ENCODE assay signal across 8 mouse cellular contexts in the genomic region with DNA sequence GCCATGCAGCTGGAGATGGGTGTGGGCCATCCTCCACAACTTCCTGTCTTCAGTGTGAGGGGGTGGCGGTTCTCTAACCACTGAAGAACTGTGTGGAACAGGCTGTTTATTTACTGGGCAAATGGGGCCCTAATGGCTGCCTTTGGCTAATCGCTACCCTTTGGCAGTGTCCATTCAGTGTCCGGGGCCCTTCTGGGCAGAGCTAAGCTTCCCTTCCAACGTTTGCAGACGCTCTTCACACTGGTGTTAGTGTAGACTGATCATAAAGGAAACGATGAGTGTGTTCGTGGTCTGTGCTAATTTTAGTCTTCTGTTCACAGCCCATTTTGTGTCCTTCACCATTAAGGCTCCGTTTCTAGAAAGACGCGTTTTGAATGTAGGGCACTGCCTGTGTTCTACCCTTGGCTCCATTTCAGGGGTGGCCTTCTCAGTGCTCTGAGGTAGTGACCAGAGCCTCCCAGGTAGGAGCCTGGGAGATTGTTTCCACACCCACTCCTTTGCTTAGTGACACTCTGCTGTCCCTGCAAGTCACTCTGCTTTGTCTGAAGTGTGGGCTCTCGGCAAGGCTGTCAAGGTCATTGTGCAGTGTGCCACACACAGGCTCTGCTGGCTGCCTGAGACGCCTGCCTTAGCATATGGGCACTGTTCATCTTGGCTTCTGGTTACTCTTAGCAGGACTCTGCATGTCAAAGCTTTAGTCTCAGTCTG. TPM values are rescaled to one million over a fixed set of nuclear protein-coding genes. Genes with fewer than 3 reads are reported as not detected.
DNase-seq lines count a peak whose midpoint lies in the region; ATAC-seq lines count a peak whose summit lies in the region.

No protein-coding gene starts in this region.

- H3K27ac ChIP-seq in heart, embryonic 11.5 days (ENCODE audit: low read depth, low read length) = peak overlapping the region; percentile 72
- H3K27ac ChIP-seq in midbrain, embryonic 14.5 days (replicated peaks; ENCODE audit: low read depth, low read length) = peak overlapping the region; percentile 67

- DNase-seq in kidney, adult 9 months = peak; percentile 40
- DNase-seq in kidney, adult 18-20 months = no peak
- DNase-seq in brain, adult 2 months (ENCODE audit: low read depth, low spot score) = peak; percentile 57
- peak; percentile 35 to 58 for DNase-seq in kidney, postnatal 4 days
- peak; percentile 3 for DNase-seq in midbrain, embryonic 14.5 days
- peak; percentile 66 to 74 for DNase-seq in thymus, postnatal 10 days (ENCODE audit: low spot score in 2 of 2)
- no peak for DNase-seq in embryo, embryonic 10.5 days (ENCODE audit: low spot score)

- no peaks in the 10 kb centered on the region for H3K36me3 ChIP-seq in heart, embryonic 11.5 days (ENCODE audit: control insufficient read depth, insufficient read depth, low read length)
- H3K36me3 ChIP-seq in midbrain, embryonic 14.5 days (ENCODE audit: control insufficient read depth, insufficient read depth, low read length) = no peaks in the 10 kb centered on the region

- ATAC-seq in heart, embryonic 11.5 days (replicated peaks; ENCODE audit: insufficient number of reproducible peaks, low FRiP score, low TSS enrichment) = no peak
- no peak for ATAC-seq in midbrain, embryonic 14.5 days (ENCODE audit: low FRiP score, low TSS enrichment)

- H3K27me3 ChIP-seq in heart, embryonic 11.5 days (ENCODE audit: control insufficient read depth, insufficient read depth, low read length) = no peaks in the 10 kb centered on the region
- H3K27me3 ChIP-seq in midbrain, embryonic 14.5 days (ENCODE audit: control insufficient read depth, insufficient read depth, low read length) = no peaks in the 10 kb centered on the region

- no peaks in the 10 kb centered on the region for H3K9me3 ChIP-seq in heart, embryonic 11.5 days (replicated peaks; ENCODE audit: control insufficient read depth, low read length)
- H3K9me3 ChIP-seq in midbrain, embryonic 14.5 days (ENCODE audit: control insufficient read depth, low read length) = no peaks in the 10 kb centered on the region

- 55% methylated on average over 12 of the region's 12 CpGs for WGBS in heart, embryonic 11.5 days (ENCODE audit: insufficient replicate concordance)
- WGBS in midbrain, embryonic 14.5 days = 78% methylated on average over 12 of the region's 12 CpGs

- H3K4me1 ChIP-seq in heart, embryonic 11.5 days (ENCODE audit: control insufficient read depth, insufficient read depth, low read length) = peaks cover 66% of the 10 kb centered on the region
- H3K4me1 ChIP-seq in midbrain, embryonic 14.5 days (ENCODE audit: control insufficient read depth, insufficient read depth, low read length) = peaks cover 57% of the 10 kb centered on the region

- no peak overlapping the region for H3K4me3 ChIP-seq in heart, embryonic 11.5 days (ENCODE audit: low read depth, low read length)
- no peak overlapping the region for H3K4me3 ChIP-seq in midbrain, embryonic 14.5 days (replicated peaks; ENCODE audit: low read depth, low read length)

- peak overlapping the region; percentile 31; the same call in 1 of the 2 replicates for H3K9ac ChIP-seq in heart, embryonic 11.5 days (ENCODE audit: low read depth, low read length)
- H3K9ac ChIP-seq in midbrain, embryonic 14.5 days (replicated peaks; ENCODE audit: low read length) = no peak overlapping the region

- peak overlapping the region; percentile 27; the same call in 1 of the 2 replicates for H3K4me2 ChIP-seq in heart, embryonic 11.5 days
- H3K4me2 ChIP-seq in midbrain, embryonic 14.5 days (ENCODE audit: low read length) = peak overlapping the region; percentile 15; the same call in 1 of the 2 replicates

RNA-seq across cellular contexts. Expression of gene Ptpn1, which starts 11.2 kb away (rescaled TPM):
- 43.5 and 46.7 TPM in 2 replicates for polyA plus RNA-seq in heart, embryonic 11.5 days (2014; fragmentation: Nextera tagmentation; extraction: Ambion mirVana)
- polyA plus RNA-seq in midbrain, embryonic 14.5 days (2014; fragmentation: Nextera tagmentation; extraction: Ambion mirVana) = 53.1 and 81.9 TPM in 2 replicates

Comparison
In these comparisons a context has a peak if more than half of its experiments do, and no peak if none do; other contexts are left out.
1. DNase-seq: peak in kidney, adult 9 months (single experiment), brain, adult 2 months (single experiment), kidney, postnatal 4 days (2 of 2), midbrain, embryonic 14.5 days (single experiment) and thymus, postnatal 10 days (2 of 2); none in kidney, adult 18-20 months (single experiment) and embryo, embryonic 10.5 days (single experiment).